Mouse (Mus musculus): ENCODE results near the gene L3hypdh.

DNA sequence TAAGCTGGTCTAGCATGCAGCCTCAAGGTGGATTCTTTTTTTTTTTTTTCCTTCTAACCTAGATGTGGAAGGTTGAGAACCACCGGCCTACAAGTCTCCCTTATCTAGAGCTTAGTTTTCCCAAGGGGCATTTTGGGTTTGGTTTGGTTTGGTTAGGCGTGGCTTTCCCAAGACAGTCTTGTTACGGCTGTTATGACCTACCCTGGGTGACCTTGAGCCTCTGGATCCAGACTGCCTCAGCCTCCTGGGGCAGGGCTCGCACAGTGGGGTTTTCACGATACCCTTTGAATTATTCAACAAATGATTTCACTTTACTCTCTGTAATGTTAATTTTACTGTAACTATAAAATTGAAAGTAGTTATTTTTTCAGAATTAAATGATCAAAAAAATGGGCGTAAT is 17.5 kb upstream of the L3hypdh start:
- TF ChIP-seq CTCF (IDR thresholded peaks at IDR 0.05; ENCODE audit: extremely low read depth, insufficient read depth, insufficient read length, insufficient replicate concordance) (no peak), POLR2A (IDR thresholded peaks at IDR 0.05; ENCODE audit: low read depth, low read length) (no peak)
